Mouse (Mus musculus) myocyte (in vitro differentiated cells): ENCODE measurements around the gene Smug1. TPM values are rescaled to one million over a fixed set of nuclear protein-coding genes. Genes with fewer than 3 reads are reported as not detected.

Experiments
- H3K27me3 ChIP-seq: one replicate; pipeline ENCODE4 v1.6.1; 2011; ENCODE audit not compliant: control insufficient read depth, insufficient read depth, insufficient read length
- H3K36me3 ChIP-seq: one replicate; pipeline ENCODE4 v1.6.1; 2011; ENCODE audit not compliant: control insufficient read depth, insufficient read depth
- H3K4me2 ChIP-seq: one replicate; pipeline ENCODE4 v1.6.1; 2011; ENCODE audit warnings: low read depth, control low read depth
- H3K4me3 ChIP-seq: one replicate; pipeline ENCODE4 v1.5.1; 2011; ENCODE audit warnings: mild to moderate bottlenecking, control low read depth, moderate library complexity
- H3K79me2 ChIP-seq: one replicate; pipeline ENCODE4 v1.6.1; 2011; ENCODE audit not compliant: control insufficient read depth, insufficient read depth
- H3ac ChIP-seq: one replicate; pipeline ENCODE4 v1.6.1; 2011; ENCODE audit not compliant: control insufficient read depth, insufficient read length
- MAX ChIP-seq: IDR thresholded peaks from one replicate; pipeline ENCODE4 v1.6.1; 2011; ENCODE audit warnings: low read depth, mild to moderate bottlenecking, control low read depth
- MYOG ChIP-seq, 3 experiments: IDR thresholded peaks; one replicate each; pipeline ENCODE4 v1.6.1; 2011; ENCODE audit warnings: control low read depth in 2 of 3, low read depth in 2 of 3, mild to moderate bottlenecking in 2 of 3; ENCODE audit not compliant: insufficient read length in 2 of 3, control insufficient read depth in 1 of 3, insufficient read depth in 1 of 3
- POLR2A ChIP-seq: IDR thresholded peaks from one replicate; pipeline ENCODE4 v1.6.1; 2011; ENCODE audit warnings: low read depth, mild to moderate bottlenecking, control low read depth, moderate library complexity; ENCODE audit not compliant: insufficient read length
- POLR2AphosphoS2 ChIP-seq: IDR thresholded peaks from one replicate; pipeline ENCODE4 v1.6.1; 2011; ENCODE audit warnings: low read depth, control low read depth; ENCODE audit not compliant: insufficient read length
- polyA plus RNA-seq: library from polyadenylated mRNA; unstranded; fragments of >200 nt; fragmentation: generic; extraction: Trizol; gene quantifications from one replicate; pipeline ENCODE4 v1.2.1, GENCODE M21; 2012; ENCODE audit warnings: missing spikeins

The Smug1 gene
- polyA plus RNA-seq, 1 experiment, result 18.6 TPM

DNA sequence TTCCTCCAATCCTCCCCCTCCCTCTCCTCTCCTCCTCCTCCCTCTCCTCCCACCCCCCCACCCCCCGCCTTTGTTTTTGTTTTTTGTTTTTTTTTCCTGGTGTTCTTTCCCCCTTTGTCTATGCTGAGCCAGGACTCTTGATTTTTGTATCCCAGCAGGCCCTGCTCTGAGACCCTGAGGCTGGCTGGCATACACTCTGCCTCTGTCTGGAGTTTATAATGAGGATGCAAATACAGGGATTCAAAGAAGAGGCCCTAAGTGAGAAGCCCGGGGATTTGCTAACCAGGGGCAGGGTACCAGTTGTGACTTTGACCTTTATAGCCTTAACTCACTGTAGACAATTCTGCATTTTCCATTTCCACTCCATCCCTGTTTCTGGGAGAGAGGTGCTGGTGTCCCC is 60.7 kb downstream of the Smug1 start:
- TF ChIP-seq POLR2A, result no peak
- no peak for TF ChIP-seq MAX
- no peak for TF ChIP-seq MYOG (IDR thresholded peaks at IDR 0.05; ENCODE audit: control insufficient read depth in 1 of 3, insufficient read depth in 1 of 3, insufficient read length in 2 of 3, low read depth in 2 of 3)
- no peak for TF ChIP-seq POLR2AphosphoS2
- H3K27me3 ChIP-seq, result no peaks in the 10 kb centered on the region
- no peak overlapping the region for H3ac ChIP-seq

More for the DNA sequence above, 60.7 kb downstream of the Smug1 start:
- H3K4me2 ChIP-seq, result no peak overlapping the region
- H3K4me3 ChIP-seq, result no peak overlapping the region
- H3K79me2 ChIP-seq, result no peaks in the 10 kb centered on the region
- H3K36me3 ChIP-seq, result no peaks in the 10 kb centered on the region

Other genes starting within 250 kb of the Smug1 start
- 5.8 TPM for gene Hoxc13, start 246.0 kb downstream of the Smug1 start, polyA plus RNA-seq
- 5.6 TPM for gene Hoxc12, start 230.3 kb downstream of the Smug1 start, polyA plus RNA-seq
- gene Hoxc11, start 212.7 kb downstream of the Smug1 start, polyA plus RNA-seq, result 20.5 TPM
- 43.5 TPM for gene Hoxc10, start 200.3 kb downstream of the Smug1 start, polyA plus RNA-seq
- gene Hoxc5, start 199.6 kb downstream of the Smug1 start, polyA plus RNA-seq, result 1.2 TPM
- gene Hoxc9, start 190.7 kb downstream of the Smug1 start, polyA plus RNA-seq, result 10.5 TPM
- gene Hoxc8, start 176.5 kb downstream of the Smug1 start, polyA plus RNA-seq, result 0.71 TPM
- 14.0 TPM for gene Hoxc6, start 168.8 kb downstream of the Smug1 start, polyA plus RNA-seq
- 3.6 TPM for gene Hoxc4, start 148.2 kb downstream of the Smug1 start, polyA plus RNA-seq
- gene Cbx5, start 72.7 kb upstream of the Smug1 start, polyA plus RNA-seq, result 54.8 TPM
- 285 TPM for gene Hnrnpa1, start 73.3 kb upstream of the Smug1 start, polyA plus RNA-seq
- 0.42 TPM for gene Nfe2, start 91.3 kb upstream of the Smug1 start, polyA plus RNA-seq
- 172 TPM for gene Copz1, start 105.6 kb upstream of the Smug1 start, polyA plus RNA-seq
- 0.05 TPM for gene Gpr84, start 143.5 kb upstream of the Smug1 start, polyA plus RNA-seq
- 35.6 TPM for gene Zfp385a, start 173.0 kb upstream of the Smug1 start, polyA plus RNA-seq
- gene Itga5, start 199.7 kb upstream of the Smug1 start, polyA plus RNA-seq, result 162 TPM